Mouse (Mus musculus) liver, embryonic 11.5 days (tissue): ENCODE data around the gene Klb. TPM values are rescaled to one million over a fixed set of nuclear protein-coding genes. Genes with fewer than 3 reads are reported as not detected.
A peak's percentile ranks its signal among the peaks of the same experiment; 100 is the strongest.

Source experiments
- ATAC-seq: fragments of 200-750 bp; cut with Nextera tagmentation; replicated peaks from 2 replicates; pipeline ENCODE4 v1.8.0; 2017; ENCODE audit warnings: moderate number of reproducible peaks, mild to moderate bottlenecking, moderate TSS enrichment, moderate library complexity; ENCODE audit not compliant: low FRiP score
- DNase-seq: peaks from one replicate; pipeline ENCODE4 v3.0.0-alpha.2; 2017; ENCODE audit warnings: low spot score
- H3K27ac ChIP-seq: fragments of 300-500 bp; sonication (generic); 2 replicates; pipeline ENCODE4 v1.5.1; 2014; ENCODE audit warnings: mild to moderate bottlenecking, low read depth, low read length, control low read depth
- H3K27me3 ChIP-seq: fragments of 300-500 bp; sonication (generic); replicated peaks from 2 replicates; pipeline ENCODE4 v1.6.1; 2014; ENCODE audit warnings: low read length, mixed read lengths; ENCODE audit not compliant: control insufficient read depth, insufficient read depth
- H3K36me3 ChIP-seq: fragments of 300-500 bp; sonication (generic); 2 replicates; pipeline ENCODE4 v1.6.1; 2014; ENCODE audit warnings: mild to moderate bottlenecking, low read length, moderate library complexity, mixed read lengths; ENCODE audit not compliant: control insufficient read depth, insufficient read depth
- H3K4me1 ChIP-seq: fragments of 300-500 bp; sonication (generic); replicated peaks from 2 replicates; pipeline ENCODE4 v1.6.1; 2014; ENCODE audit warnings: low read length, mixed read lengths; ENCODE audit not compliant: control insufficient read depth, insufficient read depth
- H3K4me2 ChIP-seq: fragments of 300-500 bp; sonication (generic); 2 replicates; pipeline ENCODE4 v1.6.1; 2014; ENCODE audit warnings: mild to moderate bottlenecking, control low read depth, moderate library complexity
- H3K4me3 ChIP-seq: fragments of 300-500 bp; sonication (generic); 2 replicates; pipeline ENCODE4 v1.5.1; 2014; ENCODE audit warnings: low read depth, low read length, control low read depth
- H3K9ac ChIP-seq: fragments of 300-500 bp; sonication (generic); 2 replicates; pipeline ENCODE4 v1.6.1; 2014; ENCODE audit warnings: low read depth, low read length, control low read depth
- H3K9me3 ChIP-seq: fragments of 300-500 bp; sonication (generic); 2 replicates; pipeline ENCODE4 v1.6.1; 2016; ENCODE audit warnings: low read length, inconsistent platforms, mixed read lengths; ENCODE audit not compliant: control insufficient read depth
- WGBS: fragments of 180-500 bp; shearing (Covaris S2); extraction: QIAGEN DNeasy Blood & Tissue Kit; methylation state at CpG from one replicate; pipeline ENCODE4 v1.1.7; 2014; 5-methylcytosine and 5-hydroxymethylcytosine counted together
- polyA plus RNA-seq: library from polyadenylated mRNA; unstranded; fragments of >200 nt; fragmentation: Nextera tagmentation; extraction: Ambion mirVana; gene quantifications from 2 replicates; pipeline ENCODE4 v1.2.1, GENCODE M21; 2014

The Klb gene
- polyA plus RNA-seq, 1 experiment from 2014 or later, result 10.8 TPM

- no peak for DNase-seq
- WGBS, result 84% methylated on average over 3 of the region's 3 CpGs
These were observed 23.3 kb upstream of the Klb start for GRCm38 (mm10) chr5:65324758-65325355.

DNA sequence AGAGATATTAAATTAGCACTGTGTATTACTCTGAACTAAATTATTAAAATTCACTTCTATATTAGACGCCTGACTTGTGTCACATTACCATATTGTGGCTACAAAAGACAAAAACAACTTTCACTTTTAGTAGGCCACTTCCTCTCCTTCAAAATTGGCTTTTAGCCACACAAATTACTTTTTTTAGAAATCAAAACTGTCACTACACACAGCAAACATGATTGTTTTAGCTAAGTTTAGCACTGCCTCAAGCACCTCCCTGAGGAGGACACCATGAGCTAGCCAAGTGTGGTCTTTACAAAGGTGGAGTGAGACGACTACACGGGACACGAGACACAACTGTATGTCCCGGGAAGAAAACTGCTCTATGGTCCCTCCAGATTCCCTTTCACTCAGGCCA is 21.9 kb upstream of the Klb start:
- DNase-seq (no peak), ATAC-seq (no peak)
- Histone ChIP-seq H3K9ac (no peak overlapping the region), H3K27me3 (no peaks in the 10 kb centered on the region), H3K4me2 (peak overlapping the region; percentile 34), H3K27ac (no peak overlapping the region), H3K4me1 (0 out of 2 replicates have a peak, but pooled peaks cover 5% of the 10 kb centered on the region), H3K4me3 (no peak overlapping the region), H3K9me3 (no peaks in the 10 kb centered on the region), H3K36me3 (peaks cover 7% of the 10 kb centered on the region)
- WGBS, result 78% methylated on average over 5 of the region's 5 CpGs

More at GRCm38 (mm10) chr5:65324758-65325355, 23.3 kb upstream of the Klb start:
- Histone ChIP-seq H3K9ac (no peak overlapping the region), H3K36me3 (peaks cover 7% of the 10 kb centered on the region), H3K4me1 (0 out of 2 replicates have a peak, but pooled peaks cover 5% of the 10 kb centered on the region), H3K9me3 (no peaks in the 10 kb centered on the region), H3K4me3 (no peak overlapping the region), H3K4me2 (no peak overlapping the region), H3K27me3 (no peaks in the 10 kb centered on the region), H3K27ac (no peak overlapping the region)
- ATAC-seq, result no peak

GRCm38 (mm10) chr5:65329971-65330370 is 18.1 kb upstream of the Klb start:
- WGBS, result 70% methylated on average over 3 of the region's 3 CpGs
- H3K27ac ChIP-seq, result no peak overlapping the region
- H3K27me3 ChIP-seq, result no peaks in the 10 kb centered on the region
- H3K9me3 ChIP-seq, result no peaks in the 10 kb centered on the region
- H3K36me3 ChIP-seq, result peaks cover 3% of the 10 kb centered on the region
- no peak overlapping the region for H3K4me3 ChIP-seq
- no peak overlapping the region for H3K9ac ChIP-seq
- H3K4me1 ChIP-seq, result peaks cover 11% of the 10 kb centered on the region; the same call in 1 of the 2 replicates
- DNase-seq, result no peak
- H3K4me2 ChIP-seq, result no peak overlapping the region
- no peak for ATAC-seq

DNA sequence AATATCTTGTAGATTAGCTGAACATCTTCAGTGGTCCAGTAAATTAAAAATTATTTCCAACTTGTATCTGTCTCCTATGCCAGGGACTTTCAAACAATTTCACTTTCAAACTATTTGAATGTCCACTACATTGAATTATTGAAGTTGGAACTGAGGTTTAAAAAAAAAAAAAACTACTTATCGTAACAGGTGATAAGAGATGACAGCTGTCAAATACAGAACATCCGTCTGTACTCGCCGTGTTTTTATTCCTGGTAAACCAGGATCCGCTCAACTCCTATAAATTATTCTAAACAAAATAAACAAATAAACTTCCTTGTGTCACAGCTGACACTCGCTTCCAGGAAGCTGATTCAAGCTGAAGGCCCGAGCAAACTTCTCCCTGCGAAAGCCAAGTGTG is 13.3 kb upstream of the Klb start:
- DNase-seq (no peak), ATAC-seq (no peak)
- Histone ChIP-seq H3K4me3 (peak overlapping the region; percentile 91), H3K4me1 (peaks cover 8% of the 10 kb centered on the region; the same call in 1 of the 2 replicates), H3K27me3 (no peaks in the 10 kb centered on the region), H3K36me3 (peaks cover 3% of the 10 kb centered on the region; the same call in 1 of the 2 replicates), H3K4me2 (peak overlapping the region; percentile 74), H3K27ac (peak overlapping the region; percentile 84), H3K9ac (peak overlapping the region; percentile 92), H3K9me3 (no peaks in the 10 kb centered on the region)
- 2% methylated on average over 8 of the region's 8 CpGs for WGBS

DNA sequence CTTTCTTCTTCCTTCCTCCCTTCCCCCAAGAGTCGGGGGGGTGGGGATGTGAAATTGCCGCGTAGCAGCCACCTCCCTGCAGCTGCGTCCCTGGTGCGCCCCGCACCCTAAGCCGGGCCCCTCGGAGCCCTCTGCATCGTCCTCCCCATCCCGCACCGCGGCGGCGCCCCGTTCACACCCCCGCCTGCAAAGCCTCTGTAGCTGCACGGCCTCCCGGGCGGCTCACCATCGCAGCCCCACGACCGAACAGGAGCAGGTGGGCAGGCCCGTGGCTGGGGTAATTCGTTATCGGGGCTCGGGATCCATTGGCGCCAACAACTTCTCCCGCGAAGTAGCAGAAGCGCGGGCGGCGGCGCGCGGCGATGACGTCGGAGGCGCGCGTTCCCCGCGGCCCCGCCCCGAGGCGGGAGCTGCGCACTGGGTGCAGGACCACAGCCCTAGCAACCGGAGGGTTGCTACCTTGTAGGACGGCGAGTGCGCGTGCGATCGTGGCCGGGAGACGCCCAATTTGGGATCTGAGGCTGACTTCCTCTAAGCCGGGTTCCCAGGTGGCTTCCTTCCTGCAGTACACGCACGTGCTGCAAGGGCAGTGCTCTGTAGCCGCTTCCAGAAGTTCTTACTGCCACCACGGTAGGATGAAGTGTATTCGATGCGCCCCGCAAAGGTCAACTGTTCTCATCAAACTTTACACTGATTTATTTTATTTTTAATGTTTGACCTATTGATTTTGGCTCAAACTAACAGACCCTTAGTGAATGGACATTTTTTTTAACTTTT is 12.6 kb upstream of the Klb start, which contains the start of gene Rfc1:
Gene Rfc1, minus strand, starts transcription at position 373 of the 777 bp plus-strand sequence.
- ATAC-seq (peak; percentile 96), DNase-seq (peak; percentile 92)
- Histone ChIP-seq H3K9ac (peak within 1 kb of the TSS; percentile 92), H3K4me3 (peak within 1 kb of the TSS; percentile 91), H3K4me2 (peak within 1 kb of the TSS; percentile 74), H3K4me1 (peaks cover 8% of the 10 kb centered on the region; the same call in 1 of the 2 replicates), H3K9me3 (no peaks in the 10 kb centered on the region), H3K36me3 (peaks cover 3% of the 10 kb centered on the region; the same call in 1 of the 2 replicates), H3K27ac (peak within 1 kb of the TSS; percentile 84), H3K27me3 (no peaks in the 10 kb centered on the region)
- under 1% methylated on average over 65 of the region's 65 CpGs for whole genome bisulfite sequencing

- Histone ChIP-seq H3K4me3 (peak overlapping the region; percentile 91), H3K27ac (no peak overlapping the region), H3K36me3 (peaks cover 3% of the 10 kb centered on the region; the same call in 1 of the 2 replicates), H3K27me3 (no peaks in the 10 kb centered on the region), H3K9me3 (no peaks in the 10 kb centered on the region), H3K9ac (no peak overlapping the region), H3K4me2 (peak overlapping the region; percentile 74), H3K4me1 (peaks cover 8% of the 10 kb centered on the region; the same call in 1 of the 2 replicates)
- ATAC-seq, result no peak
- 28% methylated on average over 4 of the region's 4 CpGs for WGBS
- no peak for DNase-seq
These were observed 12.1 kb upstream of the Klb start for GRCm38 (mm10) chr5:65336075-65336355.

GRCm38 (mm10) chr5:65338394-65338793 is 9.7 kb upstream of the Klb start:
- Histone ChIP-seq H3K36me3 (peaks cover 3% of the 10 kb centered on the region; the same call in 1 of the 2 replicates), H3K4me1 (peaks cover 8% of the 10 kb centered on the region; the same call in 1 of the 2 replicates), H3K4me2 (no peak overlapping the region), H3K9me3 (no peaks in the 10 kb centered on the region), H3K4me3 (no peak overlapping the region), H3K27ac (no peak overlapping the region), H3K27me3 (no peaks in the 10 kb centered on the region), H3K9ac (no peak overlapping the region)
- DNase-seq (no peak), ATAC-seq (no peak)
- WGBS, result 72% methylated on average over 6 of the region's 6 CpGs

DNA sequence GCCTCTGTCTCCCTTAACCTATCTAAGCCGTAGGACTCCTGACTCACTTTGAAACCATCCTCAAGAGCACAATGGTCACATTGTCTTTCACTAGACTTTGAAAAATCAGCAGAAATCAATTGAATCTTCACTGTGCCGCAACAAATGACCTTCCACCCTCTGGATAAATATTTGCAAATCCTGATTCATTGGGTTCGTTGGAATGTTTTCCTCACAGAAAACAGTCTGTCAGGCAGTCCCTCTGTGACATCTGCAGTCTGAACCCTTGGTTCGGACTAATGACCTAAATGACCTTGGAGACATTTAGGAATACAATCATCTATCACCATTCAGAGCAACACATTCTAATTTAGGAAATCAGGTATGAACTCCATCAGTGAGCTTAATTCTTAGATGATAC is 7.9 kb upstream of the Klb start:
- 59% methylated on average over 4 of the region's 4 CpGs for WGBS
- no peaks in the 10 kb centered on the region for H3K27me3 ChIP-seq
- DNase-seq, result no peak

More for the DNA sequence above, 7.9 kb upstream of the Klb start:
- Histone ChIP-seq H3K4me1 (no peaks in the 10 kb centered on the region), H3K9me3 (no peaks in the 10 kb centered on the region), H3K9ac (no peak overlapping the region), H3K36me3 (no peaks in the 10 kb centered on the region), H3K4me2 (no peak overlapping the region), H3K27ac (no peak overlapping the region), H3K4me3 (no peak overlapping the region)
- no peak for ATAC-seq
